Mouse (Mus musculus) embryonic fibroblast, embryonic 13.5 days (primary cell): ENCODE measurements around the gene Atp6v1g2. TPM values are rescaled to one million over a fixed set of nuclear protein-coding genes. Genes with fewer than 3 reads are reported as not detected.
"Not testable (repeated sequence)": the region's sequence is repeated elsewhere in the genome, so short reads cannot be mapped to it uniquely, and the experiment has no call there.

Source experiments
- H3K27ac ChIP-seq: 2 replicates; pipeline ENCODE4 v1.5.1; 2012; ENCODE audit warnings: low read length, control low read depth, inconsistent platforms; ENCODE audit not compliant: insufficient read depth
- H3K4me1 ChIP-seq: 2 replicates; pipeline ENCODE4 v1.6.1; 2011; ENCODE audit warnings: low read length; ENCODE audit not compliant: control insufficient read depth, insufficient read depth
- H3K4me3 ChIP-seq: 2 replicates; pipeline ENCODE4 v1.5.1; 2011; ENCODE audit warnings: mild to moderate bottlenecking, control low read depth, low read length; ENCODE audit not compliant: insufficient read depth
- CTCF ChIP-seq: IDR thresholded peaks from 2 replicates; pipeline ENCODE4 v1.5.1; 2011; ENCODE audit warnings: mild to moderate bottlenecking, control low read depth, low read length, moderate library complexity, borderline replicate concordance; ENCODE audit not compliant: insufficient read depth
- POLR2A ChIP-seq: IDR thresholded peaks from 2 replicates; pipeline ENCODE4 v1.6.1; 2011; ENCODE audit warnings: low read depth, mild to moderate bottlenecking, control low read depth, low read length, moderate library complexity
- polyA plus RNA-seq: library from polyadenylated mRNA; stranded (reverse); fragments of >200 nt; gene quantifications from 2 replicates; pipeline ENCODE4 v1.2.4, GENCODE M21; 2011; ENCODE audit warnings: low read depth; ENCODE audit not compliant: missing spikeins, insufficient read length

The Atp6v1g2 gene
- polyA plus RNA-seq, 1 experiment = 2.0 TPM

DNA sequence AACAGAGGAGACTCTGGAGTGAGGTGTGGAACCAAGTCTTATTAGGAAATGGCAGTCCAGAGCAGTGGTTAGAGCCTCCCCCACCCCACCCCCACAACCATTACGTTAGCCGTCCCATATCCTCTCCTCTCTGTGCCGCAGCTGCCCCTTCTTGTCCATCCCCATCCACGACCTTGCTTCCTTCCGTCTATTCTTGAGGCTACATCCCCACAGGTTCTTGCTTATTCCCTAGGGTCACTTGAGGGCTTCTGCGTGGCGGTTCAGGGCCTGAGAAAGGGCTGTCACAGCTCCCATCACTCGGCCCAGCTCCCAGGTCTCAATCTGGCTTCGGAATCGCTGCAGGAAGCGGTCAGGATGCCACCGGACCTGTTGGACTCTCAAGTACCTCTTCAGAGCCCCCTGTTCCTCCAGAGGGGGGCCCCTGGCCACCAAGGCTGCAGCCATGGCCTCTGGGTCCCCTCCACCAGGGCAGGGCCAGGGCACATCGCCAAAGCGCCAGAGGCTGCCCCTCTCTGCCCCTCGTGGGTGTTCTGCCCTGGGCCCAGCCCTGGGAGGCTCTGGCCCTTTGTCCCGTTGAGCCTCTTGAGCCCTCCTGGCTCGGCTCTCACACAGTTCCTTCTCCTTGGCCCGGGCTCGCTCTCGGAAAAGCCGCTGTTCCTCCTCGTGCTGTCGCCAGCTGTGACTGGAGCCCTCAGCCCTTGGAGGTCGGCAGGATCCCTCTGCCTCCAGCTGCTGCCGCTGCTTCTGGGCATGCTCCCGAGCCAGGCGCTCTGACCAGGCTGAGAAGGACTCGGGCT, 13.1 kb upstream of the Atp6v1g2 start, which contains the start of gene Gm16181:
Gene Gm16181 (plus strand): TSS at position 679 of the 797 bp plus-strand sequence.
- Histone ChIP-seq H3K4me3 (no peak within 1 kb of the TSS), H3K27ac (no peak within 1 kb of the TSS), H3K4me1 (peaks cover 1% of the 10 kb centered on the region)
- TF ChIP-seq CTCF = no peak
- TF ChIP-seq POLR2A = no peak

DNA sequence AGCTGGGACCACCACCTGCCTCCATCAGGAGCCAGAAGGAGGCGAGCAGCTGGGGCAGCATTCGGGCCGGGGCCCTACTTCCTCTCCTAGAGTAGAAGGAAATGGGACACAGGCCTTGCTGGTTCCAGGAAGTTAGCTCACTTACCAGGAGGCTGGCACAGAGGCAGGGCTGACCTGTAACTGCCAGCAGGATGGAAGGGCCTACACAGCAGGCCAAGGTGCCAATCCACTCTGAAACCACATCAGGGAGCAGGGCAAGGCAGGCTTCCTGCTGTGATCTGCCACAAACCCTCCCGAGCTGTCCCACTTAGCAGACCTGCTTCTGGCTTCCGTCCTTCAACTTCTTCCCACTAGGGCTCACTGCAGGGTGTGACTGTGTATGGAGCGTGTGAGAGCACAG, 11.2 kb upstream of the Atp6v1g2 start:
- H3K4me1 ChIP-seq = peaks cover 7% of the 10 kb centered on the region
- TF ChIP-seq POLR2A (no peak), CTCF (no peak)
- H3K27ac ChIP-seq = no peak overlapping the region
- H3K4me3 ChIP-seq = no peak overlapping the region

DNA sequence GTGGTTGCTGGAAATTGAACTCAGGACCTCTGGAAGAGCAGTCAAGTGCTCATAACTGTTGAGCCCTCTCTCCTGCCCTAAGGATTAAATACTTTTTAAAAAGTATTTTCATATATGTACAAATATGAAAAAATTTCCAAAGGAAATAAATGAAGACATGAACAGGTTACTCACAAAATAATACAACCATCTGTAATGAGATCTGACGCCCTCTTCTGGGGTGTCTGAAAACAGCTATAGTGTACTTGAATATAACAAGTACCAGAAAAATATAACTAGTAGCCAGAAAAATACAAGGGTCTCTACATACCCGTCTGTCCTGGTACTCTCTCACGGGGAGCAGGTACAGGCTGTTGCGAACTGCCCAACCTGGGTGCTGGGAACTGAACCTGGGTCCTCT, 8.8 kb upstream of the Atp6v1g2 start:
- Histone ChIP-seq H3K27ac (no peak overlapping the region), H3K4me3 (no peak overlapping the region), H3K4me1 (peaks cover 7% of the 10 kb centered on the region)
- TF ChIP-seq POLR2A (no peak), CTCF (no peak)

DNA sequence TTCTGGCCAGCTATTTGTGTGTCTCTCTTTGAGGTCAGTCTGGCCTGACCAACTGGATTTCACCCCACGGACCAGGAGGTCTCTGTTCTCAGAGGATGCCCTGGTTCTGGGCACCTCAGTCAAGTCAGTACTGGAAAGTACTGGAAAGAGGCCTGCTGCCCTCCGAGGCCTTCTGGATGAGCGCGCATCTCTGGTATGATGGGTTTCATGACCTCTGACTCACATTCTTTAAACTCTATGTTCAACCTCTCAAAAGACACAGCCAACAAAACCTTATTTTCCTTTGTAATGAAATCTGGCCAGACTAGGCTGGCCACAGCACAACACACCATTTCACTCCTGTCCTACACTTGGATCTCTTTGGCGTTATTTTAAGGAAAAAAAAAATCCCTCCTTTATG, 8.0 kb upstream of the Atp6v1g2 start:
- TF ChIP-seq POLR2A (no peak), CTCF (no peak)
- Histone ChIP-seq H3K4me1 (peaks cover 7% of the 10 kb centered on the region), H3K4me3 (no peak overlapping the region), H3K27ac (no peak overlapping the region)

DNA sequence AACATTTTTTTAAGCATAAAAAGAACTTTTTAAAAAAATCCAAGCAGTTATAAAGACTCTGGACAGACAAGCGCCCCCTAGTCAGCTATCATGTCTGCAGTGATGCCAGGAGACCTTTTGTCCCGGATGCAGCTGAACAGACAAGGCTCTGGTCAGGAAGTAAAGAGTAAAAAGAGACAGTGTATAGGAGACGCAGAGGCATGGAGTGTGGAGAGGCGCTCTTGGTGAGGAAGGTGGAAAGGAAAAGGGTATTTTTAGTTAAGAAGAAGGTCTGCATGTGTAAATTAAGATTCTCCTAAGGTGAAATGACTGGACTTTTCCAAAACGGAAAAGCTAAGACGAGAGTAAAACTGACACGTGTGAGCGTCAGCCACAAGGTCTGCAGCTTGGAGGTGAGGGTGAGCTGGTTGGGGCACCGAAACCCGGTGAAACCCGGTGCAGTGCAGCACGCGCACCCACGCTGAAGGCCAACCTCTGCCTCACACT, 6.9 kb upstream of the Atp6v1g2 start:
- TF ChIP-seq POLR2A = no peak
- Histone ChIP-seq H3K4me3 (no peak overlapping the region), H3K4me1 (peaks cover 7% of the 10 kb centered on the region), H3K27ac (no peak overlapping the region)

DNA sequence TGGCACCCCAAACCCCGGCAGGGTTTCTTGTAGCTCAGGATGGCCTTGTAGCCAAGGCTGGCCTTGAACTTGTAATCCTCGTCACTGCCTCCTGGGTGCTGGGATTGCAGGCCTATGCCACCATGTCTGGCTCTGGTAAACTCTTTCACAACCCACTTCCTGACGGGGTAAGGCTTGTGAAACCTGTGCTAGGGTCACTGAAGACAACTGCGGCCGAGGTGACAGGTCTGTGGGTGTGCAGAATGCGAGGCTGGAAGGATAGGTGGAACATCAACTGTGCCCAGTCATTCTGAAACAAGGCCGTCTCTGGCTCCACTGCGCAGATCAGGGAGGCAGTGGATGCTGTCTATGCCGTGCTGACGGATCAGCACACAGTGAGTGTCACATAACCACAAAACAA, 2.4 kb upstream of the Atp6v1g2 start:
- TF ChIP-seq POLR2A (no peak), CTCF (no peak)
- H3K4me1 ChIP-seq = peaks cover 4% of the 10 kb centered on the region
- H3K4me3 ChIP-seq = no peak overlapping the region
- no peak overlapping the region for H3K27ac ChIP-seq

DNA sequence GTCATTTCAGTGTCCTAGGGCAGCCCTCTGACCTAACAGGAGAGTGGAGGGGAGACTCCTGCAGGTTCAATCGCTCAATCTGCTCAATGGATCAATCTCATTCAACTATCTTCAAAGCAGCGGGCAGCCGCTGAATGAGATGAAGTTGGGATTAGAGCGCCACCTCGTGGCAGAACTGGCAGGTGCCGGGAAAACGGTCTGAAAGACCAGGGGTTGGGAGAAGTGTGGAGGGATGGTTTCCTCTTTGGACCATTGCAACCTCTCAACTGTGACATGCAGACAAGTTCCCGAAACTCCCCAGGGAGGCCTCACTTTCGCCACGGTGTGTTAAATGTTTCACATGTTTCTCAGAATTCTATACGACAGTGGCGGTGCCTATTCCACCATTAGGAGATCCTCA, 1.4 kb upstream of the Atp6v1g2 start:
- Histone ChIP-seq H3K4me1 (peaks cover 4% of the 10 kb centered on the region; the same call in 1 of the 2 replicates), H3K27ac (no peak overlapping the region), H3K4me3 (no peak overlapping the region)
- TF ChIP-seq POLR2A (no peak), CTCF (peak; percentile 71)

DNA sequence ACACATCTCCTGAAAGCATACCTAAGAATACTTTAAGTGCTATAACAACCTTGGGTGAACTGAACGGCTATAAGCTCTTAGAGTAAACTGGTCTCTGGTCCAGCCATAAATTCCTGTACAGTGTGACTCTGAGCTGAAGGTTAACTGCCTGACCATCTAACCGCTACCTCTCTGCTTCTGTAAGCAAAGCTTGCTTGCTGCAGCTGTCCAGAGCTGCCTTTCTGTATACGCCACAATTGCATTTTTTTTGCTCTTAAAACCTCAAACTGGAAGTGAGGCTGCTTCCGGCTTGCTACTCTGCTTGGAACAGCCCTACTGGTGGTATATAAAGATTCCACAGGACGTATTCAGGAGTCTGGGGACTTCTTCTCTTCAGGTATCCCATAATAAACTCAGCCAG, 801 bp upstream of the Atp6v1g2 start:
- TF ChIP-seq POLR2A = no peak
- no peak for TF ChIP-seq CTCF
- Histone ChIP-seq H3K4me3 (no peak overlapping the region), H3K4me1 (peaks cover 4% of the 10 kb centered on the region; the same call in 1 of the 2 replicates), H3K27ac (no peak overlapping the region)

DNA sequence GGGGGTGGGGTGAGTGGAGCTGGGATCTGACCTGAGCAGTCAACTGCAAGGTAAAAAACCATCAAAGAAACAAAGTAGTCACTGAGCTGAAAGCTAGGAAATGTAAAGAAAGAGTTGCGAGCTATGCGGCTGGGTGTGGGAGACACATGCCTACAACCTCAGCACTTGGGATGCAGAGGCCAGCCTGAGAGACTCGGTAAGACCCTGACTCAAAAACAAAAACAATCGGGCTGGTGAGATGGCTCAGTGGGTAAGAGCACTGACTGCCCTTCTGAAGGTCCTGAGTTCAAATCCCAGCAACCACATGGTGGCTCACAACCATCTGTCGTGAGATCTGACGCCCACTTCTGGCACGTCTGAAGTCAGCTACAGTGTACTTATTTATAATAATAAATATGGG, 630 bp downstream of the Atp6v1g2 start:
- H3K4me3 ChIP-seq, H3K27ac ChIP-seq, H3K4me1 ChIP-seq: not testable (repeated sequence)

DNA sequence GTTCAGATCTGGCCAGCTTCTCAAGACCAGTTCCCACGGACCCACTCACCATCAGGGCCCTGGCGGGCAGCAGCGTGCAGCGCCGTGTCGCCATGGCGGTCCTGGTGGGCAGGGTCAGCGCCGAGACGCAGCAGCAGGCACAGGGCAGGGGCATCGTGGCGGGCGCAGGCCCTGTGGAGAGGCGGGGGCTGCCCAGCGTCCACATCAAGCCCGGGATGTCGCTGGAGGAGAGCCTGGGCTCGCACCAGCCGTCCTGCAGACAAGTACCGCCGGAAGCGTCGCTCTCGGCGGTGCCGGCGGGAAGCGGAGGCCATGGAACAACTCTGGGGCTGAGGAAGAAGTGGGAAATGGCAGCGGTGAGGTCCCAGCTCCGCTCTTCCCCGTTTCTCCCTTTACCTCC, 1.4 kb downstream of the Atp6v1g2 start:
- H3K4me1 ChIP-seq = peaks cover 4% of the 10 kb centered on the region; the same call in 1 of the 2 replicates
- peak overlapping the region; percentile 61 for H3K4me3 ChIP-seq
- TF ChIP-seq POLR2A (peak; percentile 68), CTCF (no peak)
- H3K27ac ChIP-seq = peak overlapping the region; percentile 62
